Mouse (Mus musculus): ENCODE measurements around the gene Naaa.

Gene Naaa

GRCm38 (mm10) chr5:92262646-92263045, 15.3 kb downstream of the Naaa start:
- DNase-seq: no peak

GRCm38 (mm10) chr5:92256218-92256617, 21.8 kb downstream of the Naaa start, which contains the start of gene Ppef2:
TSS of gene Ppef2 (minus strand) at chr5:92256278.
- DNase-seq: peak; percentile 48

- no peak for DNase-seq
These were observed 23.5 kb downstream of the Naaa start for GRCm38 (mm10) chr5:92254476-92254875.

- DNase-seq: peak; percentile 63
These were observed 25.1 kb downstream of the Naaa start for GRCm38 (mm10) chr5:92252797-92253343.

- DNase-seq: no peak
These were observed 25.9 kb downstream of the Naaa start for GRCm38 (mm10) chr5:92252031-92252430.

- DNase-seq: no peak
These were observed 29.4 kb downstream of the Naaa start for GRCm38 (mm10) chr5:92248614-92249013.

GRCm38 (mm10) chr5:92245483-92245882, 32.5 kb downstream of the Naaa start:
- no peak for DNase-seq

- DNase-seq: no peak
These were observed 33.1 kb downstream of the Naaa start for GRCm38 (mm10) chr5:92244900-92245299.

GRCm38 (mm10) chr5:92240769-92241168, 37.2 kb downstream of the Naaa start:
- DNase-seq: no peak

- peak; percentile 80 for DNase-seq
These were observed 38.4 kb downstream of the Naaa start for GRCm38 (mm10) chr5:92239333-92240232.

GRCm38 (mm10) chr5:92234939-92235557, 42.9 kb downstream of the Naaa start:
- no peak for DNase-seq

- no peak for DNase-seq
These were observed 44.6 kb downstream of the Naaa start for GRCm38 (mm10) chr5:92233366-92233765.

- no peak for DNase-seq
These were observed 46.1 kb downstream of the Naaa start for GRCm38 (mm10) chr5:92231836-92232235.

- DNase-seq: no peak
These were observed 47.7 kb downstream of the Naaa start for GRCm38 (mm10) chr5:92230306-92230705.

- no peak for DNase-seq
These were observed 48.5 kb downstream of the Naaa start for GRCm38 (mm10) chr5:92229514-92229913.

- DNase-seq: peak; percentile 23
These were observed 49.2 kb downstream of the Naaa start for GRCm38 (mm10) chr5:92228776-92229175.

GRCm38 (mm10) chr5:92227782-92228181, 50.2 kb downstream of the Naaa start:
- no peak for DNase-seq

GRCm38 (mm10) chr5:92220287-92220902, 57.6 kb downstream of the Naaa start:
- DNase-seq: no peak

GRCm38 (mm10) chr5:92219826-92220225, 58.1 kb downstream of the Naaa start:
- DNase-seq: no peak

GRCm38 (mm10) chr5:92218915-92219793, 58.8 kb downstream of the Naaa start:
- DNase-seq: no peak

GRCm38 (mm10) chr5:92215308-92215707, 62.7 kb downstream of the Naaa start, which contains the start of gene U90926:
TSS of gene U90926 (minus strand) at chr5:92215408.
- no peak for DNase-seq

- no peak for DNase-seq
These were observed 65.7 kb downstream of the Naaa start for GRCm38 (mm10) chr5:92212231-92212630.
